Mouse (Mus musculus) hindbrain, embryonic 16.5 days (tissue): ENCODE measurements around the gene E2f7. TPM values are rescaled to one million over a fixed set of nuclear protein-coding genes. Genes with fewer than 3 reads are reported as not detected.
"Not testable (repeated sequence)": the region's sequence is repeated elsewhere in the genome, so short reads cannot be mapped to it uniquely, and the experiment has no call there.

Source experiments
- ATAC-seq: fragments of 200-750 bp; cut with Nextera tagmentation; 2 replicates; pipeline ENCODE4 v1.8.0; 2017; ENCODE audit warnings: moderate TSS enrichment, moderate library complexity
- H3K27ac ChIP-seq: fragments of 300-500 bp; sonication (generic); 2 replicates; pipeline ENCODE4 v1.5.1; 2014; ENCODE audit warnings: low read depth, mild to moderate bottlenecking, control low read depth, low read length, moderate library complexity
- H3K27me3 ChIP-seq: fragments of 300-500 bp; sonication (generic); replicated peaks from 2 replicates; pipeline ENCODE4 v1.6.1; 2014; ENCODE audit warnings: low read length; ENCODE audit not compliant: control insufficient read depth, insufficient read depth
- H3K36me3 ChIP-seq: fragments of 300-500 bp; sonication (generic); 2 replicates; pipeline ENCODE4 v1.6.1; 2014; ENCODE audit warnings: mild to moderate bottlenecking, low read length, moderate library complexity, mixed read lengths; ENCODE audit not compliant: control insufficient read depth, insufficient read depth
- H3K4me1 ChIP-seq: fragments of 300-500 bp; sonication (generic); 2 replicates; pipeline ENCODE4 v1.6.1; 2014; ENCODE audit warnings: low read depth, low read length; ENCODE audit not compliant: control insufficient read depth, insufficient read depth
- H3K4me2 ChIP-seq: fragments of 300-500 bp; sonication (generic); 2 replicates; pipeline ENCODE4 v1.6.1; 2014; ENCODE audit warnings: mild to moderate bottlenecking, low read length, control low read depth, moderate library complexity
- H3K4me3 ChIP-seq: fragments of 300-500 bp; sonication (generic); 2 replicates; pipeline ENCODE4 v1.5.1; 2014; ENCODE audit warnings: mild to moderate bottlenecking, low read length, control low read depth, moderate library complexity
- H3K9ac ChIP-seq: fragments of 300-500 bp; sonication (generic); 2 replicates; pipeline ENCODE4 v1.6.1; 2014; ENCODE audit warnings: low read depth, mild to moderate bottlenecking, control low read depth, low read length, moderate library complexity
- H3K9me3 ChIP-seq: fragments of 300-500 bp; sonication (generic); 2 replicates; pipeline ENCODE4 v1.6.1; 2014; ENCODE audit warnings: mild to moderate bottlenecking, low read length, moderate library complexity; ENCODE audit not compliant: control insufficient read depth
- WGBS: fragments of 180-500 bp; shearing (Covaris S2); extraction: QIAGEN DNeasy Blood & Tissue Kit; methylation state at CpG from one replicate; pipeline ENCODE4 v1.1.7; 2014; 5-methylcytosine and 5-hydroxymethylcytosine counted together
- polyA plus RNA-seq: library from polyadenylated mRNA; unstranded; fragments of >200 nt; fragmentation: Nextera tagmentation; extraction: Ambion mirVana; gene quantifications from 2 replicates; pipeline ENCODE4 v1.2.1, GENCODE M21; 2015

E2f7 gene
- polyA plus RNA-seq, 1 experiment from 2014 or later, result 5.0 TPM

DNA sequence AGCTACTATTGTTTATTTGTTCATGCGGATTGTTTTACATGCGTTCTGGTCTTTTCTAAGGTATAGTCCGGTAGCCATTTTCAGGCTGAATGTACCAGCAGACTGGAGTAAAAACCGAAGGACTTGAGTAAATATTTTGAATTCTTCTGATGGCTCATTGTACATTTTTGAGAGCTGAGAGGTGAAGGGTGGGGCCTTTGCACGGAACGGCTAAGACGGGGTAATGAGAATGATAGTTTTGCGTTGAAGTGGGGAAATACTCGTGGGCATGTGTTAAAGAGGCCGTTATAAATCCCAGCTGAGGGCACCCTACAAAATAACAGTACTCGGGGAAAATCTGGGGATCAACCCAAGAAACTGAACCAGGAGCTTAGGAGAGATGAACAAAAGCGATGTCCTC lies 1.1 kb upstream of the E2f7 start:
- WGBS, result 65% methylated on average over 12 of the region's 12 CpGs
- H3K9ac ChIP-seq, result no peak overlapping the region
- no peaks in the 10 kb centered on the region for H3K9me3 ChIP-seq
- H3K4me3 ChIP-seq, result no peak overlapping the region
- peaks cover 10% of the 10 kb centered on the region for H3K4me1 ChIP-seq
- H3K27me3 ChIP-seq, result no peaks in the 10 kb centered on the region
- ATAC-seq, result no peak
- H3K27ac ChIP-seq, result no peak overlapping the region
- peak overlapping the region; percentile 69 for H3K4me2 ChIP-seq
- H3K36me3 ChIP-seq, result no peaks in the 10 kb centered on the region

DNA sequence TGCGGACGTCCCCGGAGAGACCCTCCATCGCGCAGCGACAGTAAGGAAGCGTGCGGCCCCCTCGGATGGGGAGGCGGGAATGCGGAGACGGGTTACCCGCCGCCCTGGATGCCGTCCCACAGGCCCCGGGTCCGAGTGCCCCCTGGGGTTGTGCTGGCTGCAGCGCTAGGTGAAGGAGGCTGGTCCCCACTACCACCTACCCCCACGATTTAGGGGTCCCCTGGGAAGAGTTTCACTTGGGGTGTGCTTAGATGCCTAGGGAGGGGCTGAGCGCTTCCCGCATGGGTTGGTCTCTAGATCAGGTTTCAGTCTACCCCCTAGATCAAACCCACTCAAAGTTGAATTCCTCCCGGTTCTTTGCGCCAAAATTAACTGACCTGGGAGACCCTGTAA lies 397 bp downstream of the E2f7 start:
- Histone ChIP-seq H3K4me1 (peaks cover 10% of the 10 kb centered on the region), H3K27me3 (no peaks in the 10 kb centered on the region), H3K4me2 (peak overlapping the region; percentile 99), H3K9ac (peak overlapping the region; percentile 90), H3K4me3 (peak overlapping the region; percentile 78), H3K9me3 (no peaks in the 10 kb centered on the region), H3K36me3 (no peaks in the 10 kb centered on the region), H3K27ac (peak overlapping the region; percentile 57; the same call in 1 of the 2 replicates)
- WGBS, result 1% methylated on average over 23 of the region's 23 CpGs
- no peak for ATAC-seq

GRCm38 (mm10) chr10:110749081-110749480 lies 3.8 kb downstream of the E2f7 start:
- Histone ChIP-seq H3K9me3 (no peaks in the 10 kb centered on the region), H3K4me1 (peaks cover 10% of the 10 kb centered on the region), H3K36me3 (peaks cover 2% of the 10 kb centered on the region; the same call in 1 of the 2 replicates), H3K27ac (no peak overlapping the region), H3K4me2 (no peak overlapping the region), H3K27me3 (no peaks in the 10 kb centered on the region), H3K4me3 (no peak overlapping the region), H3K9ac (no peak overlapping the region)
- 94% methylated on average over 9 of the region's 9 CpGs for WGBS
- ATAC-seq, result no peak

DNA sequence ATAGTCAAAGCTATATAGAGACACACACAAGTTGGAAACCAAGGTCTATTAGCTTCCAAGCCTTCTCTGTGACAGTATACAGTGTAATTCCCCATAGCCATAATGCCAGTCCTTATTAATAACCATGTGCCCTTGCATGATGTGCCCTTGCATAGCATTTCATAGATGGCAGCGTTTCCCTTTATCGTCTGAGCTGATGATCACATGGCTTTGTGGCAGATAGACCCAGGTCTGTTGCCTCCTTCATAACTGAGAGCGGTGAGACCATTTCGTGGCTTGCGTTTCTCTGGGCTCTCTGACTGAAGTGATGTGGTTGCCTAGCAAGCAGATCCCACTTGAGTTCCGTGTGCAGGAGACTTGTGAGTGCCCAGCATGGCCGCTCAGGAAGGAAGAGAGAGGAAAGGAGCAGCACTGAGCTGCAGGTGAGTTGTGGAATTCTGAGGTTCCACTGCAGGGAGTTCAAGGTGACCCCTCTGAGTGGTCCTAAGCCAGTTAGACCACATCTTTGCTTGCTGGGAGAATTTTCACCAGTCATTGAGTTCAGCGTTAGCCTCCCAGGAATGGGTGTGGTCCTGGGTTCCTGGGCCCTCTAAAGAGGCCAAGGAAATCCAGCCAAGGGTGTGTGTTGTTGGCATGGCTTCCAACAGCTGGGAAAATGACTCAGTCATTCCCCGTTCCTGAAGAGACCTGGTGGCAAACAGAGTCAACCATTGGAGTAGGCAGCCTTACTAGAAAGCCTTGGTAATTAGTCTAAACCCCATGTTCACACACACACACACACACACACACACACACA lies 4.5 kb downstream of the E2f7 start:
- no peak for ATAC-seq
- Histone ChIP-seq H3K27ac (no peak overlapping the region), H3K4me2 (no peak overlapping the region), H3K27me3 (no peaks in the 10 kb centered on the region), H3K4me3 (no peak overlapping the region), H3K4me1 (peaks cover 10% of the 10 kb centered on the region), H3K9me3 (no peaks in the 10 kb centered on the region), H3K9ac (no peak overlapping the region), H3K36me3 (peaks cover 7% of the 10 kb centered on the region)
- 96% methylated on average over 9 of the region's 9 CpGs for WGBS

DNA sequence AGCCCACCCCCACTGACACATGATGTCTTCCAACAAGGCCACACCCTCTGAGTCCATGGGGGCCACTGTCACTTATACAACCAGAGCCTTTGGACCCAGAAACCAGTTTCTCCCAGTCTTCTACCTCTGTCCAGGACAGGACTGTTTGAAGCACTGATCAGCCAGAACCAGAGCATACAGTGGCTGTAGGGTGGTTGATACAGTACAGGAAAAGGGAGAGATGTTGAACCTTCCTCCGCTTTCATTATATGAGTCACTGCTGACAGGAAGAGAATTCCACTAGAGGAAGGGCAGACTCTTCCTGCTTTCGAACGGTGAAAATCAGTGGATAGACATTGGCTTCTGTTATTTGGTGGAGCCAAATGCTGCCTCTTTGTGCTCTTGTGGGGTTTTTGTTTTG lies 7.6 kb downstream of the E2f7 start:
- Histone ChIP-seq H3K27me3 (no peaks in the 10 kb centered on the region), H3K9ac (no peak overlapping the region), H3K4me1 (no peaks in the 10 kb centered on the region), H3K9me3 (no peaks in the 10 kb centered on the region), H3K36me3 (peaks cover 15% of the 10 kb centered on the region), H3K27ac (no peak overlapping the region), H3K4me2 (no peak overlapping the region), H3K4me3 (no peak overlapping the region)
- ATAC-seq, result no peak
- 86% methylated on average over 3 of the region's 3 CpGs for WGBS

GRCm38 (mm10) chr10:110755556-110755955 lies 10.3 kb downstream of the E2f7 start:
- Histone ChIP-seq H3K4me2 (no peak overlapping the region), H3K27ac (no peak overlapping the region), H3K4me3 (no peak overlapping the region), H3K36me3 (peaks cover 15% of the 10 kb centered on the region), H3K9ac (no peak overlapping the region), H3K4me1 (no peaks in the 10 kb centered on the region), H3K9me3 (no peaks in the 10 kb centered on the region), H3K27me3 (no peaks in the 10 kb centered on the region)
- WGBS, result 96% methylated on average over 10 of the region's 10 CpGs
- no peak for ATAC-seq

GRCm38 (mm10) chr10:110756271-110756793 lies 11.1 kb downstream of the E2f7 start:
- Histone ChIP-seq H3K27me3 (no peaks in the 10 kb centered on the region), H3K27ac (no peak overlapping the region), H3K36me3 (peaks cover 15% of the 10 kb centered on the region), H3K9me3 (no peaks in the 10 kb centered on the region), H3K9ac (no peak overlapping the region), H3K4me3 (no peak overlapping the region), H3K4me2 (no peak overlapping the region), H3K4me1 (no peaks in the 10 kb centered on the region)
- WGBS, result 86% methylated on average over 7 of the region's 7 CpGs
- no peak for ATAC-seq

DNA sequence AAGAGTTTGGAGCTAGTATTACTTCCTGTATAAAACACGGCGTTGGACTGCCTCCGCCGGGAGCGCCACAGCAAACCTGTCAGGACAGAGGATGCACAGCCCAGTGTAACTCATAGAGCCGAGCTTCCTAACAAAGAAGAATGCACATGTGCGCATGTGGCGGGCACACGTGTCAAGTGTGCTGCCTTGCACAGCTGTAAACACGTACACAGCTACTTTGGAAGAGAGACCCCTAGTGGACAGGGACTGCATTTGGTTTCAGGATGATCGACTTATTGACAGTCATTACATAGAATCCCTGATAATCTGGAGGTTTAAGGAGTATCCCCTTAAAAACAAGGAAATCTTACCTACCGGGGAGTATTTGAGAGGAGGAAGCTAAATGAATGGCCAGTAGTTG lies 15.3 kb downstream of the E2f7 start:
- not testable (repeated sequence) for H3K9ac ChIP-seq, H3K27ac ChIP-seq, H3K4me1 ChIP-seq, H3K9me3 ChIP-seq, H3K27me3 ChIP-seq, H3K4me2 ChIP-seq, H3K4me3 ChIP-seq
- WGBS, result 44% methylated on average over 7 of the region's 12 CpGs
- peak; percentile 62 for ATAC-seq
- peaks cover 15% of the 10 kb centered on the region for H3K36me3 ChIP-seq

- Histone ChIP-seq H3K4me2 (peak overlapping the region; percentile 39), H3K4me3 (0 out of 2 replicates have a peak overlapping the region, but pooled peaks have one; percentile 3), H3K9ac (no peak overlapping the region), H3K9me3 (no peaks in the 10 kb centered on the region), H3K36me3 (peaks cover 12% of the 10 kb centered on the region), H3K4me1 (no peaks in the 10 kb centered on the region), H3K27ac (no peak overlapping the region), H3K27me3 (no peaks in the 10 kb centered on the region)
- WGBS, result 48% methylated on average over 16 of the region's 16 CpGs
- peak; percentile 77 for ATAC-seq
Measured at GRCm38 (mm10) chr10:110762134-110762884, 17.1 kb downstream of the E2f7 start.
